Mouse (Mus musculus): ENCODE results near the gene Camsap1. TPM values are rescaled to one million over a fixed set of nuclear protein-coding genes. Genes with fewer than 3 reads are reported as not detected.

Gene Camsap1
- polyA plus RNA-seq, 1 experiment from 2014 or later, result 20.5 TPM

GRCm38 (mm10) chr2:25992285-25992684, 9.2 kb upstream of the Camsap1 start:
- H3K9me3 ChIP-seq (replicated peaks; ENCODE audit: control insufficient read depth, low read length), result no peaks in the 10 kb centered on the region
- ATAC-seq (replicated peaks; ENCODE audit: insufficient number of reproducible peaks, low FRiP score, low TSS enrichment, low read depth) (no peak), DNase-seq (ENCODE audit: low spot score) (no peak)
- H3K4me3 ChIP-seq (ENCODE audit: low read depth, low read length), result no peak overlapping the region
- no peak overlapping the region for H3K4me2 ChIP-seq (ENCODE audit: low read depth, low read length)
- H3K9ac ChIP-seq (replicated peaks; ENCODE audit: low read length), result no peak overlapping the region
- no peaks in the 10 kb centered on the region for H3K27me3 ChIP-seq (ENCODE audit: control insufficient read depth, insufficient read depth, low read length)
- H3K36me3 ChIP-seq (replicated peaks; ENCODE audit: control insufficient read depth, insufficient read depth, low read depth, low read length), result no peaks in the 10 kb centered on the region
- WGBS, result 84% methylated on average over 2 of the region's 2 CpGs
- no peak overlapping the region for H3K27ac ChIP-seq (replicated peaks; ENCODE audit: low read depth, low read length)
- no peaks in the 10 kb centered on the region for H3K4me1 ChIP-seq (ENCODE audit: control insufficient read depth, insufficient read depth, low read length)

GRCm38 (mm10) chr2:25989651-25990050, 6.6 kb upstream of the Camsap1 start:
- Histone ChIP-seq H3K9me3 (replicated peaks; ENCODE audit: control insufficient read depth, low read length) (no peaks in the 10 kb centered on the region), H3K36me3 (replicated peaks; ENCODE audit: control insufficient read depth, insufficient read depth, low read depth, low read length) (no peaks in the 10 kb centered on the region), H3K4me2 (ENCODE audit: low read depth, low read length) (no peak overlapping the region), H3K4me1 (ENCODE audit: control insufficient read depth, insufficient read depth, low read length) (no peaks in the 10 kb centered on the region), H3K9ac (replicated peaks; ENCODE audit: low read length) (no peak overlapping the region), H3K4me3 (ENCODE audit: low read depth, low read length) (no peak overlapping the region), H3K27me3 (ENCODE audit: control insufficient read depth, insufficient read depth, low read length) (no peaks in the 10 kb centered on the region), H3K27ac (replicated peaks; ENCODE audit: low read depth, low read length) (no peak overlapping the region)
- DNase-seq (ENCODE audit: low spot score) (no peak), ATAC-seq (replicated peaks; ENCODE audit: insufficient number of reproducible peaks, low FRiP score, low TSS enrichment, low read depth) (no peak)
- WGBS, result 85% methylated on average over 1 of the region's 1 CpGs

GRCm38 (mm10) chr2:25987817-25988216, 4.7 kb upstream of the Camsap1 start:
- Histone ChIP-seq H3K27ac (replicated peaks; ENCODE audit: low read depth, low read length) (no peak overlapping the region), H3K9me3 (replicated peaks; ENCODE audit: control insufficient read depth, low read length) (no peaks in the 10 kb centered on the region), H3K27me3 (ENCODE audit: control insufficient read depth, insufficient read depth, low read length) (no peaks in the 10 kb centered on the region), H3K9ac (replicated peaks; ENCODE audit: low read length) (no peak overlapping the region), H3K4me2 (ENCODE audit: low read depth, low read length) (no peak overlapping the region), H3K36me3 (replicated peaks; ENCODE audit: control insufficient read depth, insufficient read depth, low read depth, low read length) (no peaks in the 10 kb centered on the region), H3K4me1 (ENCODE audit: control insufficient read depth, insufficient read depth, low read length) (no peaks in the 10 kb centered on the region), H3K4me3 (ENCODE audit: low read depth, low read length) (no peak overlapping the region)
- no peak for ATAC-seq (replicated peaks; ENCODE audit: insufficient number of reproducible peaks, low FRiP score, low TSS enrichment, low read depth)
- DNase-seq (ENCODE audit: low spot score), result no peak
- 88% methylated on average over 6 of the region's 6 CpGs for WGBS

GRCm38 (mm10) chr2:25986601-25987000, 3.5 kb upstream of the Camsap1 start:
- 66% methylated on average over 5 of the region's 5 CpGs for WGBS
- Histone ChIP-seq H3K4me1 (ENCODE audit: control insufficient read depth, insufficient read depth, low read length) (no peaks in the 10 kb centered on the region), H3K9me3 (replicated peaks; ENCODE audit: control insufficient read depth, low read length) (no peaks in the 10 kb centered on the region), H3K9ac (replicated peaks; ENCODE audit: low read length) (no peak overlapping the region), H3K4me3 (ENCODE audit: low read depth, low read length) (no peak overlapping the region), H3K4me2 (ENCODE audit: low read depth, low read length) (no peak overlapping the region), H3K27ac (replicated peaks; ENCODE audit: low read depth, low read length) (no peak overlapping the region), H3K27me3 (ENCODE audit: control insufficient read depth, insufficient read depth, low read length) (no peaks in the 10 kb centered on the region), H3K36me3 (replicated peaks; ENCODE audit: control insufficient read depth, insufficient read depth, low read depth, low read length) (no peaks in the 10 kb centered on the region)
- no peak for ATAC-seq (replicated peaks; ENCODE audit: insufficient number of reproducible peaks, low FRiP score, low TSS enrichment, low read depth)
- DNase-seq (ENCODE audit: low spot score), result no peak

- H3K4me3 ChIP-seq (ENCODE audit: low read depth, low read length), result peak overlapping the region; percentile 95
- under 1% methylated on average over 66 of the region's 76 CpGs for WGBS
- peak overlapping the region; percentile 82 for H3K4me2 ChIP-seq (ENCODE audit: low read depth, low read length)
- peak overlapping the region; percentile 79 for H3K27ac ChIP-seq (replicated peaks; ENCODE audit: low read depth, low read length)
- peak; percentile 22 for ATAC-seq (replicated peaks; ENCODE audit: insufficient number of reproducible peaks, low FRiP score, low TSS enrichment, low read depth)
- no peaks in the 10 kb centered on the region; the same call in 1 of the 2 replicates for H3K4me1 ChIP-seq (ENCODE audit: control insufficient read depth, insufficient read depth, low read length)
- H3K9ac ChIP-seq (replicated peaks; ENCODE audit: low read length), result peak overlapping the region; percentile 99
- no peaks in the 10 kb centered on the region for H3K27me3 ChIP-seq (ENCODE audit: control insufficient read depth, insufficient read depth, low read length)
- no peak for DNase-seq (ENCODE audit: low spot score)
- no peaks in the 10 kb centered on the region for H3K36me3 ChIP-seq (replicated peaks; ENCODE audit: control insufficient read depth, insufficient read depth, low read depth, low read length)
- H3K9me3 ChIP-seq (replicated peaks; ENCODE audit: control insufficient read depth, low read length), result no peaks in the 10 kb centered on the region
Observed at GRCm38 (mm10) chr2:25982426-25983091, 523 bp downstream of the Camsap1 start.

GRCm38 (mm10) chr2:25982052-25982425, 1.0 kb downstream of the Camsap1 start:
- WGBS, result under 1% methylated on average over 16 of the region's 16 CpGs
- no peaks in the 10 kb centered on the region; the same call in 1 of the 2 replicates for H3K4me1 ChIP-seq (ENCODE audit: control insufficient read depth, insufficient read depth, low read length)
- H3K9ac ChIP-seq (replicated peaks; ENCODE audit: low read length), result peak overlapping the region; percentile 99
- H3K36me3 ChIP-seq (replicated peaks; ENCODE audit: control insufficient read depth, insufficient read depth, low read depth, low read length), result no peaks in the 10 kb centered on the region
- H3K27me3 ChIP-seq (ENCODE audit: control insufficient read depth, insufficient read depth, low read length), result no peaks in the 10 kb centered on the region
- H3K4me3 ChIP-seq (ENCODE audit: low read depth, low read length), result peak overlapping the region; percentile 95
- peak overlapping the region; percentile 82 for H3K4me2 ChIP-seq (ENCODE audit: low read depth, low read length)
- no peak overlapping the region for H3K27ac ChIP-seq (replicated peaks; ENCODE audit: low read depth, low read length)
- H3K9me3 ChIP-seq (replicated peaks; ENCODE audit: control insufficient read depth, low read length), result no peaks in the 10 kb centered on the region
- DNase-seq (ENCODE audit: low spot score) (peak; percentile 9), ATAC-seq (replicated peaks; ENCODE audit: insufficient number of reproducible peaks, low FRiP score, low TSS enrichment, low read depth) (no peak)

- no peaks in the 10 kb centered on the region for H3K36me3 ChIP-seq (replicated peaks; ENCODE audit: control insufficient read depth, insufficient read depth, low read depth, low read length)
- no peak overlapping the region for H3K9ac ChIP-seq (replicated peaks; ENCODE audit: low read length)
Observed at GRCm38 (mm10) chr2:25978997-25979396, 4.1 kb downstream of the Camsap1 start.

GRCm38 (mm10) chr2:25977587-25978239, 5.4 kb downstream of the Camsap1 start:
- Histone ChIP-seq H3K9me3 (replicated peaks; ENCODE audit: control insufficient read depth, low read length) (no peaks in the 10 kb centered on the region), H3K4me2 (ENCODE audit: low read depth, low read length) (no peak overlapping the region), H3K36me3 (replicated peaks; ENCODE audit: control insufficient read depth, insufficient read depth, low read depth, low read length) (no peaks in the 10 kb centered on the region; the same call in 1 of the 2 replicates), H3K4me1 (ENCODE audit: control insufficient read depth, insufficient read depth, low read length) (no peaks in the 10 kb centered on the region; the same call in 1 of the 2 replicates), H3K27ac (replicated peaks; ENCODE audit: low read depth, low read length) (no peak overlapping the region), H3K4me3 (ENCODE audit: low read depth, low read length) (no peak overlapping the region), H3K27me3 (ENCODE audit: control insufficient read depth, insufficient read depth, low read length) (no peaks in the 10 kb centered on the region), H3K9ac (replicated peaks; ENCODE audit: low read length) (no peak overlapping the region)
- no peak for ATAC-seq (replicated peaks; ENCODE audit: insufficient number of reproducible peaks, low FRiP score, low TSS enrichment, low read depth)
- DNase-seq (ENCODE audit: low spot score), result no peak
- WGBS, result 81% methylated on average over 7 of the region's 7 CpGs

More at GRCm38 (mm10) chr2:25978997-25979396, 4.1 kb downstream of the Camsap1 start:
- Histone ChIP-seq H3K4me3 (ENCODE audit: low read depth, low read length) (no peak overlapping the region), H3K27me3 (ENCODE audit: control insufficient read depth, insufficient read depth, low read length) (no peaks in the 10 kb centered on the region), H3K27ac (replicated peaks; ENCODE audit: low read depth, low read length) (no peak overlapping the region), H3K9me3 (replicated peaks; ENCODE audit: control insufficient read depth, low read length) (no peaks in the 10 kb centered on the region), H3K4me2 (ENCODE audit: low read depth, low read length) (no peak overlapping the region), H3K4me1 (ENCODE audit: control insufficient read depth, insufficient read depth, low read length) (no peaks in the 10 kb centered on the region; the same call in 1 of the 2 replicates)
- ATAC-seq (replicated peaks; ENCODE audit: insufficient number of reproducible peaks, low FRiP score, low TSS enrichment, low read depth), result no peak
- no peak for DNase-seq (ENCODE audit: low spot score)
- WGBS, result 89% methylated on average over 4 of the region's 4 CpGs

All from embryonic facial prominence, embryonic 11.5 days (tissue).